Mouse (Mus musculus) forebrain, embryonic 10.5 days (tissue): ENCODE measurements at regions not wholly inside any gene's neighbourhood (a gene's known extent, or its start where the extent isn't known, plus 50 kb on each side); places are given as distances from the start of the nearest gene placed in this dataset. TPM values are rescaled to one million over a fixed set of nuclear protein-coding genes. Genes with fewer than 3 reads are reported as not detected.
A peak's percentile ranks its signal among the peaks of the same experiment; 100 is the strongest.

Experiments
- DNase-seq: peaks from one replicate; pipeline ENCODE4 v3.0.0-alpha.2; 2017; ENCODE audit warnings: low spot score; ENCODE audit errors: extremely low spot score
- H3K27ac ChIP-seq: fragments of 300-500 bp; sonication (generic); 2 replicates; pipeline ENCODE4 v1.5.1; 2016; ENCODE audit warnings: mild to moderate bottlenecking
- H3K27me3 ChIP-seq: fragments of 300-500 bp; sonication (generic); 2 replicates; pipeline ENCODE4 v1.6.1; 2016; ENCODE audit warnings: mild to moderate bottlenecking; ENCODE audit not compliant: poor library complexity, severe bottlenecking
- H3K36me3 ChIP-seq: fragments of 300-500 bp; sonication (generic); replicated peaks from 2 replicates; pipeline ENCODE4 v1.6.1; 2016; ENCODE audit warnings: mild to moderate bottlenecking, moderate library complexity
- H3K4me1 ChIP-seq: fragments of 300-500 bp; sonication (generic); 2 replicates; pipeline ENCODE4 v1.6.1; 2016
- H3K4me3 ChIP-seq: fragments of 300-500 bp; sonication (generic); 2 replicates; pipeline ENCODE4 v1.5.1; 2016; ENCODE audit warnings: mild to moderate bottlenecking, moderate library complexity
- H3K9me3 ChIP-seq: fragments of 300-500 bp; sonication (generic); 2 replicates; pipeline ENCODE4 v1.6.1; 2016; ENCODE audit warnings: mild to moderate bottlenecking, moderate library complexity
- WGBS: fragments of 180-500 bp; shearing (Covaris S2); methylation state at CpG from one replicate; pipeline ENCODE4 v1.1.7; 2016; 5-methylcytosine and 5-hydroxymethylcytosine counted together
- microRNA-seq: library from miRNA; unstranded; fragments of <30 nt; microRNA quantifications from one replicate; pipeline ENCODE4, GENCODE M21; 2017

- no peak for DNase-seq
- WGBS, result 94% methylated on average over 6 of the region's 6 CpGs
- Histone ChIP-seq H3K4me3 (no peak overlapping the region), H3K36me3 (no peaks in the 10 kb centered on the region), H3K4me1 (peaks cover 18% of the 10 kb centered on the region), H3K27ac (no peak overlapping the region), H3K27me3 (no peaks in the 10 kb centered on the region), H3K9me3 (peaks cover 15% of the 10 kb centered on the region; the same call in 1 of the 2 replicates)
Observed at GRCm38 (mm10) chr11:21030362-21030761, 60.7 kb upstream of the Peli1 start.

- WGBS, result 95% methylated on average over 2 of the region's 2 CpGs
Observed at GRCm38 (mm10) chr11:21031816-21032215, 59.3 kb upstream of the Peli1 start.

GRCm38 (mm10) chr11:21033234-21033822 lies 57.8 kb upstream of the Peli1 start:
- Histone ChIP-seq H3K9me3 (peaks cover 15% of the 10 kb centered on the region; the same call in 1 of the 2 replicates), H3K27ac (no peak overlapping the region), H3K27me3 (peaks cover 13% of the 10 kb centered on the region), H3K4me3 (no peak overlapping the region), H3K36me3 (no peaks in the 10 kb centered on the region), H3K4me1 (peaks cover 18% of the 10 kb centered on the region)
- DNase-seq, result no peak
- WGBS, result 82% methylated on average over 14 of the region's 14 CpGs

More at GRCm38 (mm10) chr11:21031816-21032215, 59.3 kb upstream of the Peli1 start:
- Histone ChIP-seq H3K36me3 (no peaks in the 10 kb centered on the region), H3K27ac (no peak overlapping the region), H3K4me3 (no peak overlapping the region), H3K4me1 (peaks cover 18% of the 10 kb centered on the region), H3K9me3 (peaks cover 15% of the 10 kb centered on the region; the same call in 1 of the 2 replicates), H3K27me3 (no peaks in the 10 kb centered on the region)
- no peak for DNase-seq

GRCm38 (mm10) chr11:21033823-21034401 lies 57.2 kb upstream of the Peli1 start:
- Histone ChIP-seq H3K27ac (peak overlapping the region; percentile 41; the same call in 1 of the 2 replicates), H3K36me3 (no peaks in the 10 kb centered on the region), H3K27me3 (peaks cover 19% of the 10 kb centered on the region), H3K4me3 (no peak overlapping the region), H3K4me1 (peaks cover 18% of the 10 kb centered on the region), H3K9me3 (peaks cover 15% of the 10 kb centered on the region; the same call in 1 of the 2 replicates)
- DNase-seq, result no peak
- WGBS, result 70% methylated on average over 11 of the region's 11 CpGs

- DNase-seq, result no peak
- no peaks in the 10 kb centered on the region; the same call in 1 of the 2 replicates for H3K9me3 ChIP-seq
- H3K27ac ChIP-seq, result no peak overlapping the region
- whole genome bisulfite sequencing, result 70% methylated on average over 7 of the region's 7 CpGs
- peaks cover 18% of the 10 kb centered on the region for H3K4me1 ChIP-seq
- H3K27me3 ChIP-seq, result peaks cover 19% of the 10 kb centered on the region
- no peak overlapping the region for H3K4me3 ChIP-seq
- H3K36me3 ChIP-seq, result no peaks in the 10 kb centered on the region
Observed at GRCm38 (mm10) chr11:21036161-21036916, 54.8 kb upstream of the Peli1 start.

- Histone ChIP-seq H3K4me1 (peaks cover 18% of the 10 kb centered on the region), H3K27me3 (peaks cover 21% of the 10 kb centered on the region), H3K36me3 (no peaks in the 10 kb centered on the region), H3K4me3 (no peak overlapping the region), H3K27ac (no peak overlapping the region), H3K9me3 (no peaks in the 10 kb centered on the region)
- 91% methylated on average over 6 of the region's 6 CpGs for WGBS
- DNase-seq, result no peak
Observed at GRCm38 (mm10) chr11:21037267-21037906, 53.7 kb upstream of the Peli1 start.

- DNase-seq, result no peak
- Histone ChIP-seq H3K4me1 (no peaks in the 10 kb centered on the region), H3K36me3 (no peaks in the 10 kb centered on the region), H3K27ac (no peak overlapping the region), H3K9me3 (no peaks in the 10 kb centered on the region), H3K4me3 (no peak overlapping the region), H3K27me3 (peaks cover 25% of the 10 kb centered on the region)
- 86% methylated on average over 5 of the region's 5 CpGs for WGBS
Observed at GRCm38 (mm10) chr11:21041201-21041600, 49.9 kb upstream of the Peli1 start.

Small RNA genes in the stretch of these regions (microRNA-seq; reads per million reads assigned to microRNA genes)
- not detected for gene Gm23681
